Mouse (Mus musculus): Measurements from ENCODE around the gene Crispld2. TPM values are rescaled to one million over a fixed set of nuclear protein-coding genes. Genes with fewer than 3 reads are reported as not detected.

Crispld2 gene
- polyA plus RNA-seq, 1 experiment = 2.4 TPM

GRCm38 (mm10) chr8:120020298-120020697, 28.1 kb downstream of the Crispld2 start:
- no peaks in the 10 kb centered on the region; the same call in 1 of the 2 replicates for H3K4me1 ChIP-seq (ENCODE audit: control insufficient read depth, insufficient read depth, low read length)
- TF ChIP-seq POLR2A (IDR thresholded peaks at IDR 0.05; ENCODE audit: borderline replicate concordance, insufficient read depth, low read length) (no peak), CTCF (IDR thresholded peaks at IDR 0.05; ENCODE audit: borderline replicate concordance, insufficient read depth, low read depth, low read length) (no peak)
- no peak overlapping the region for H3K27ac ChIP-seq (ENCODE audit: insufficient read depth, low read length)
- WGBS = 58% methylated on average over 7 of the region's 7 CpGs
- no peaks in the 10 kb centered on the region for H3K27me3 ChIP-seq (ENCODE audit: control insufficient read depth, insufficient read depth, low read length)
- H3K4me3 ChIP-seq (replicated peaks; ENCODE audit: insufficient read depth, low read depth, low read length) = no peak overlapping the region
- DNase-seq = no peak

- no peaks in the 10 kb centered on the region for H3K27me3 ChIP-seq (ENCODE audit: control insufficient read depth, insufficient read depth, low read length)
- no peaks in the 10 kb centered on the region; the same call in 1 of the 2 replicates for H3K4me1 ChIP-seq (ENCODE audit: control insufficient read depth, insufficient read depth, low read length)
- no peak for TF ChIP-seq POLR2A (IDR thresholded peaks at IDR 0.05; ENCODE audit: borderline replicate concordance, insufficient read depth, low read length)
- TF ChIP-seq CTCF (IDR thresholded peaks at IDR 0.05; ENCODE audit: borderline replicate concordance, insufficient read depth, low read depth, low read length) = no peak
- WGBS = 77% methylated on average over 5 of the region's 5 CpGs
- no peak for DNase-seq
- no peak overlapping the region for H3K4me3 ChIP-seq (replicated peaks; ENCODE audit: insufficient read depth, low read depth, low read length)
- no peak overlapping the region for H3K27ac ChIP-seq (ENCODE audit: insufficient read depth, low read length)
Observed at GRCm38 (mm10) chr8:120026199-120026598, 34.0 kb downstream of the Crispld2 start.

GRCm38 (mm10) chr8:120026991-120027390, 34.8 kb downstream of the Crispld2 start:
- Histone ChIP-seq H3K27me3 (ENCODE audit: control insufficient read depth, insufficient read depth, low read length) (no peaks in the 10 kb centered on the region), H3K4me1 (ENCODE audit: control insufficient read depth, insufficient read depth, low read length) (no peaks in the 10 kb centered on the region; the same call in 1 of the 2 replicates), H3K4me3 (replicated peaks; ENCODE audit: insufficient read depth, low read depth, low read length) (no peak overlapping the region), H3K27ac (ENCODE audit: insufficient read depth, low read length) (no peak overlapping the region)
- DNase-seq = no peak
- WGBS = 93% methylated on average over 6 of the region's 6 CpGs
- TF ChIP-seq CTCF (IDR thresholded peaks at IDR 0.05; ENCODE audit: borderline replicate concordance, insufficient read depth, low read depth, low read length) (no peak), POLR2A (IDR thresholded peaks at IDR 0.05; ENCODE audit: borderline replicate concordance, insufficient read depth, low read length) (no peak)

GRCm38 (mm10) chr8:120030447-120030846, 38.2 kb downstream of the Crispld2 start:
- 71% methylated on average over 5 of the region's 5 CpGs for WGBS
- Histone ChIP-seq H3K27ac (ENCODE audit: insufficient read depth, low read length) (no peak overlapping the region), H3K27me3 (ENCODE audit: control insufficient read depth, insufficient read depth, low read length) (no peaks in the 10 kb centered on the region)

GRCm38 (mm10) chr8:120032549-120033208, 40.4 kb downstream of the Crispld2 start:
- no peaks in the 10 kb centered on the region for H3K27me3 ChIP-seq (ENCODE audit: control insufficient read depth, insufficient read depth, low read length)
- TF ChIP-seq POLR2A (IDR thresholded peaks at IDR 0.05; ENCODE audit: borderline replicate concordance, insufficient read depth, low read length) (no peak), CTCF (IDR thresholded peaks at IDR 0.05; ENCODE audit: borderline replicate concordance, insufficient read depth, low read depth, low read length) (no peak)
- H3K4me1 ChIP-seq (ENCODE audit: control insufficient read depth, insufficient read depth, low read length) = peaks cover 4% of the 10 kb centered on the region
- no peak overlapping the region for H3K27ac ChIP-seq (ENCODE audit: insufficient read depth, low read length)
- no peak overlapping the region for H3K4me3 ChIP-seq (replicated peaks; ENCODE audit: insufficient read depth, low read depth, low read length)
- peak in 1 of 2 experiments; percentile 26 for DNase-seq
- WGBS = 64% methylated on average over 5 of the region's 5 CpGs

More at GRCm38 (mm10) chr8:120030447-120030846, 38.2 kb downstream of the Crispld2 start:
- Histone ChIP-seq H3K4me3 (replicated peaks; ENCODE audit: insufficient read depth, low read depth, low read length) (no peak overlapping the region), H3K4me1 (ENCODE audit: control insufficient read depth, insufficient read depth, low read length) (no peaks in the 10 kb centered on the region; the same call in 1 of the 2 replicates)
- no peak for DNase-seq
- no peak for TF ChIP-seq CTCF (IDR thresholded peaks at IDR 0.05; ENCODE audit: borderline replicate concordance, insufficient read depth, low read depth, low read length)
- no peak for TF ChIP-seq POLR2A (IDR thresholded peaks at IDR 0.05; ENCODE audit: borderline replicate concordance, insufficient read depth, low read length)

GRCm38 (mm10) chr8:120034471-120034870, 42.2 kb downstream of the Crispld2 start:
- 74% methylated on average over 6 of the region's 6 CpGs for WGBS

GRCm38 (mm10) chr8:120036111-120036510, 43.9 kb downstream of the Crispld2 start:
- H3K27me3 ChIP-seq (ENCODE audit: control insufficient read depth, insufficient read depth, low read length) = no peaks in the 10 kb centered on the region
- H3K4me1 ChIP-seq (ENCODE audit: control insufficient read depth, insufficient read depth, low read length) = peaks cover 13% of the 10 kb centered on the region
- 83% methylated on average over 9 of the region's 9 CpGs for WGBS
- no peak overlapping the region for H3K27ac ChIP-seq (ENCODE audit: insufficient read depth, low read length)
- H3K4me3 ChIP-seq (replicated peaks; ENCODE audit: insufficient read depth, low read depth, low read length) = no peak overlapping the region
- no peak for DNase-seq
- no peak for TF ChIP-seq POLR2A (IDR thresholded peaks at IDR 0.05; ENCODE audit: borderline replicate concordance, insufficient read depth, low read length)
- no peak for TF ChIP-seq CTCF (IDR thresholded peaks at IDR 0.05; ENCODE audit: borderline replicate concordance, insufficient read depth, low read depth, low read length)

More at GRCm38 (mm10) chr8:120034471-120034870, 42.2 kb downstream of the Crispld2 start:
- Histone ChIP-seq H3K27ac (ENCODE audit: insufficient read depth, low read length) (no peak overlapping the region), H3K27me3 (ENCODE audit: control insufficient read depth, insufficient read depth, low read length) (no peaks in the 10 kb centered on the region), H3K4me3 (replicated peaks; ENCODE audit: insufficient read depth, low read depth, low read length) (no peak overlapping the region), H3K4me1 (ENCODE audit: control insufficient read depth, insufficient read depth, low read length) (peaks cover 13% of the 10 kb centered on the region)
- TF ChIP-seq POLR2A (IDR thresholded peaks at IDR 0.05; ENCODE audit: borderline replicate concordance, insufficient read depth, low read length) = no peak
- TF ChIP-seq CTCF (IDR thresholded peaks at IDR 0.05; ENCODE audit: borderline replicate concordance, insufficient read depth, low read depth, low read length) = no peak
- DNase-seq = no peak

GRCm38 (mm10) chr8:120036578-120036977, 44.3 kb downstream of the Crispld2 start:
- TF ChIP-seq CTCF (IDR thresholded peaks at IDR 0.05; ENCODE audit: borderline replicate concordance, insufficient read depth, low read depth, low read length) (no peak), POLR2A (IDR thresholded peaks at IDR 0.05; ENCODE audit: borderline replicate concordance, insufficient read depth, low read length) (no peak)
- H3K4me1 ChIP-seq (ENCODE audit: control insufficient read depth, insufficient read depth, low read length) = peaks cover 13% of the 10 kb centered on the region
- DNase-seq = no peak
- 89% methylated on average over 4 of the region's 4 CpGs for WGBS
- H3K27ac ChIP-seq (ENCODE audit: insufficient read depth, low read length) = no peak overlapping the region
- no peaks in the 10 kb centered on the region for H3K27me3 ChIP-seq (ENCODE audit: control insufficient read depth, insufficient read depth, low read length)
- H3K4me3 ChIP-seq (replicated peaks; ENCODE audit: insufficient read depth, low read depth, low read length) = no peak overlapping the region

Data from cerebellum, adult 2 months (tissue).